Mouse (Mus musculus): ENCODE data around the gene Lrba. TPM values are rescaled to one million over a fixed set of nuclear protein-coding genes. Genes with fewer than 3 reads are reported as not detected.

Gene Lrba
- total and polyA plus RNA-seq, 3 experiments = 12.3 to 22.6 (median 13.8) TPM

DNA sequence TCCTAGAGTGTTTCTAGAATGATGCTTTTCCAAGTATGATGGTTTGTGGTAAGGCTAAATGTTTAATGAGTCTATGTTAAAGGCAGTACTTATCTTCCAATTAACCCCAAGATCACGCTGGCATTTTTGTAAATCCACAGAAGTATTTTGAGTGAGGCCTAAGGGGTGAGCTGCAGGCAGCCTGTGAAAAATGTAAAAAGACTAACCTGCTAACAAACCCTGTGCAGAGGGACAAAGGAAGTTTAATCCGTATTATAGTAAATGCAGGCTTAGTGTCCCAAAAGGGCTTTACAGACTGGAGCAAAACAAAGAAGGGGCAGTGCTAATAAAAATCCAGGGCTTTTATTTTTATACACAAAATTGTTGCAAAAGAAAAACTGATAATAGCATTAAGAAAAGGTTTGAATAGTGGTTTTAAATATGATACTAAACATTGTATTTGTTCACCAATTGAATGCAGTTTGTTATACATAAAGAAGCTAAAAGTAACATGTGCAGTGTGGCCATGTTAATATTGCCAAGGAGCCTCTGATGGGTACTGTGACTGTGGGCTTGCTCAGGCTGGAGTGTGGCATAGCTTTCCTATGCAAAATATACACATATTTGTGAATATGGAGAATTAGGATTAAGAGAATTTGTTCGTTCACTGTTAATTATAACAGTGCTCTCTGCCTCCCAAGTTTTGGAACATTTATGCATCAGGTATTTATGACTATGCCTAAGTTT is 348.2 kb downstream of the Lrba start:
- no peaks in the 10 kb centered on the region for H3K9me3 ChIP-seq (replicated peaks; ENCODE audit: low read length)
- H3K4me1 ChIP-seq (ENCODE audit: control insufficient read depth in 1 of 2, insufficient read depth in 2 of 2) = no peaks in the 10 kb centered on the region
- in situ Hi-C loops (cut with MboI; ENCODE audit: low pct_ligation_motif_present, low pct_unique_long_range_greater_than_20kb, low sequenced_read_pairs) = no loop called here
- no peaks in the 10 kb centered on the region for H3K36me3 ChIP-seq (replicated peaks in 1 of 2; ENCODE audit: control insufficient read depth in 1 of 2, insufficient read depth in 1 of 2, low read length in 1 of 2)
- TF ChIP-seq ELF1 (IDR thresholded peaks at IDR 0.05; ENCODE audit: low read depth, low read length) (no peak), CTCF (conservative IDR thresholded peaks at IDR 0.05 in 1 of 2, IDR thresholded peaks at IDR 0.05 in 1 of 2; ENCODE audit: low read depth in 2 of 2, low read length in 2 of 2) (no peak), IRF4 (IDR thresholded peaks at IDR 0.05; ENCODE audit: low read depth, low read length) (no peak), POLR2AphosphoS2 (IDR thresholded peaks at IDR 0.05; ENCODE audit: low read depth, low read length) (no peak), CHD2 (IDR thresholded peaks at IDR 0.05; ENCODE audit: low read length) (no peak), RCOR1 (conservative IDR thresholded peaks at IDR 0.05; ENCODE audit: low read depth, low read length) (no peak), SIN3A (IDR thresholded peaks at IDR 0.05; ENCODE audit: low read length) (no peak), EP300 (IDR thresholded peaks at IDR 0.05; ENCODE audit: low read length) (no peak), PAX5 (IDR thresholded peaks at IDR 0.05; ENCODE audit: low read length) (no peak), ZKSCAN1 (IDR thresholded peaks at IDR 0.05; ENCODE audit: borderline replicate concordance, low read depth, low read length) (no peak), HCFC1 (IDR thresholded peaks at IDR 0.05; ENCODE audit: low read depth, low read length) (no peak), TBP (conservative IDR thresholded peaks at IDR 0.05; ENCODE audit: low read depth, low read length) (no peak), ZC3H11A (IDR thresholded peaks at IDR 0.05; ENCODE audit: low read depth, low read length) (no peak), USF2 (conservative IDR thresholded peaks at IDR 0.05; ENCODE audit: low read depth, low read length) (no peak), USF1 (IDR thresholded peaks at IDR 0.05; ENCODE audit: low read depth, low read length) (no peak), JUND (conservative IDR thresholded peaks at IDR 0.05; ENCODE audit: low read depth, low read length) (no peak), TCF12 (IDR thresholded peaks at IDR 0.05; ENCODE audit: low read depth, low read length) (no peak)
- H3K79me2 ChIP-seq (replicated peaks; ENCODE audit: control insufficient read depth, extremely low read depth, insufficient read depth, poor library complexity, severe bottlenecking) = no peaks in the 10 kb centered on the region
- H3K27me3 ChIP-seq (replicated peaks) = no peaks in the 10 kb centered on the region
- H3K9ac ChIP-seq (ENCODE audit: insufficient read depth, low read depth) = no peak overlapping the region
- no peak for DNase-seq (ENCODE audit: extremely low read depth)
- H3K4me3 ChIP-seq (replicated peaks in 1 of 3; ENCODE audit: low read depth in 2 of 3, low read length in 2 of 3, poor library complexity in 1 of 3) = no peak overlapping the region
- H3K27ac ChIP-seq (ENCODE audit: insufficient read depth, low read depth) = no peak overlapping the region
- dilution Hi-C loops (cut with MboI; ENCODE audit: extremely low pct_ligation_motif_present, extremely low pct_unique_long_range_greater_than_20kb, low sequenced_read_pairs) = no loop called here
- no peak overlapping the region for H3K4me2 ChIP-seq (ENCODE audit: insufficient read depth, low read depth, poor library complexity, severe bottlenecking)

GRCm38 (mm10) chr3:86575312-86575711 is 350.8 kb downstream of the Lrba start:
- dilution Hi-C loops (cut with MboI; ENCODE audit: extremely low pct_ligation_motif_present, extremely low pct_unique_long_range_greater_than_20kb, low sequenced_read_pairs) = no loop called here
- TF ChIP-seq RAD21 (IDR thresholded peaks at IDR 0.05; ENCODE audit: low read depth, low read length) = no peak
- TF ChIP-seq UBTF (IDR thresholded peaks at IDR 0.05; ENCODE audit: low read depth, low read length) = no peak
- no peak for TF ChIP-seq ZMIZ1 (IDR thresholded peaks at IDR 0.05; ENCODE audit: low read depth, low read length)
- TF ChIP-seq USF1 (IDR thresholded peaks at IDR 0.05; ENCODE audit: low read depth, low read length) = no peak
- TF ChIP-seq POLR2A (IDR thresholded peaks at IDR 0.05; ENCODE audit: low read depth, low read length) = no peak
- no peak for TF ChIP-seq IRF4 (IDR thresholded peaks at IDR 0.05; ENCODE audit: low read depth, low read length)
- no peak for TF ChIP-seq GABPA (IDR thresholded peaks at IDR 0.05; ENCODE audit: insufficient replicate concordance, low read depth, low read length)
- no peak for TF ChIP-seq MXI1 (IDR thresholded peaks at IDR 0.05; ENCODE audit: low read depth, low read length)
- TF ChIP-seq ELF1 (IDR thresholded peaks at IDR 0.05; ENCODE audit: low read depth, low read length) = no peak
- no peak for TF ChIP-seq TCF12 (IDR thresholded peaks at IDR 0.05; ENCODE audit: low read depth, low read length)
- TF ChIP-seq PAX5 (IDR thresholded peaks at IDR 0.05; ENCODE audit: low read length) = no peak
- TF ChIP-seq ZKSCAN1 (IDR thresholded peaks at IDR 0.05; ENCODE audit: borderline replicate concordance, low read depth, low read length) = no peak
- no peak for TF ChIP-seq CHD2 (IDR thresholded peaks at IDR 0.05; ENCODE audit: low read length)
- in situ Hi-C loops (cut with MboI; ENCODE audit: low pct_ligation_motif_present, low pct_unique_long_range_greater_than_20kb, low sequenced_read_pairs) = no loop called here

More at GRCm38 (mm10) chr3:86575312-86575711, 350.8 kb downstream of the Lrba start:
- H3K27me3 ChIP-seq (replicated peaks) = no peaks in the 10 kb centered on the region
- no peak for DNase-seq (ENCODE audit: extremely low read depth)
- H3K4me3 ChIP-seq (replicated peaks in 1 of 3; ENCODE audit: low read depth in 2 of 3, low read length in 2 of 3, poor library complexity in 1 of 3) = no peak overlapping the region
- H3K9me3 ChIP-seq (replicated peaks; ENCODE audit: low read length) = no peaks in the 10 kb centered on the region
- H3K27ac ChIP-seq (ENCODE audit: insufficient read depth, low read depth) = no peak overlapping the region
- no peaks in the 10 kb centered on the region for H3K79me2 ChIP-seq (replicated peaks; ENCODE audit: control insufficient read depth, extremely low read depth, insufficient read depth, poor library complexity, severe bottlenecking)
- H3K4me2 ChIP-seq (ENCODE audit: insufficient read depth, low read depth, poor library complexity, severe bottlenecking) = no peak overlapping the region
- H3K4me1 ChIP-seq (ENCODE audit: control insufficient read depth in 1 of 2, insufficient read depth in 2 of 2) = no peaks in the 10 kb centered on the region
- H3K36me3 ChIP-seq (replicated peaks in 1 of 2; ENCODE audit: control insufficient read depth in 1 of 2, insufficient read depth in 1 of 2, low read length in 1 of 2) = no peaks in the 10 kb centered on the region
- no peak overlapping the region for H3K9ac ChIP-seq (ENCODE audit: insufficient read depth, low read depth)

All from CH12.LX (cell line).